16 mouse cellular contexts compared by ENCODE assay signal in the genomic region with DNA sequence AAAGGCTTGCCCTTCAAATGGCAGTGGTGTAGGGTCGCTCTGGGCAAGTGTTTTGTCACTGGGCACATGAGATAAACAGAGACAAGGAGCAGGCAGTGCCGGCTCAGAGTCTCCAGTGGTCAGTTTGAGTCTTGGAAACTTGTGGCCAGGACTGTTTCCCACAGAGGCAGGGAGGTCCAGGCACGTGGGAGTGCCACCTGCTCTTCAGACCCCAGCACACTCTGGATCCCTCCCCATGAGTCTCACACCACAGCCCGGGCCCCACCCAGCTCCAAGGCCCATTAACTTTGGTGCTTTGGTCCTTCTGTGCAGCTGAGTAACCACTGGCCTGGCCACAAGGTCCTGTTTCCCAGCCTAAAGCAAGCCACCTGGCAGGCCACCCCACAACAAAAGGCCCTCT. TPM values are rescaled to one million over a fixed set of nuclear protein-coding genes. Genes with fewer than 3 reads are reported as not detected.
DNase-seq lines count a peak whose midpoint lies in the region; ATAC-seq lines count a peak whose summit lies in the region.
"Had no signal": no experiment of that assay in that cellular context is flagged by ENCODE, and none has a peak within 500 bp of the region (broad histone marks: within the 10 kb centered on the region; RNA-seq: fewer than 3 reads in every experiment).

No protein-coding gene starts in this region.

- no peaks in the 10 kb centered on the region for H3K27me3 ChIP-seq in hindbrain, embryonic 10.5 days (ENCODE audit: insufficient read depth, poor library complexity, severe bottlenecking)
- no peaks in the 10 kb centered on the region for H3K27me3 ChIP-seq in hindbrain, embryonic 16.5 days (replicated peaks; ENCODE audit: control insufficient read depth, insufficient read depth, low read length)
- H3K27me3 ChIP-seq in kidney, embryonic 14.5 days (ENCODE audit: control insufficient read depth, insufficient read depth, low read length): no peaks in the 10 kb centered on the region
- no peaks in the 10 kb centered on the region for H3K27me3 ChIP-seq in limb, embryonic 13.5 days
- H3K27me3 ChIP-seq: embryonic facial prominence, embryonic 15.5 days; forebrain, embryonic 13.5 days; liver, embryonic 12.5 days; lung, embryonic 15.5 days had no signal

- no peak overlapping the region for H3K9ac ChIP-seq in hindbrain, embryonic 16.5 days (ENCODE audit: low read depth, low read length)
- H3K9ac ChIP-seq in kidney, embryonic 14.5 days (ENCODE audit: low read depth, low read length): no peak overlapping the region
- H3K9ac ChIP-seq in limb, embryonic 13.5 days: no peak overlapping the region
- H3K9ac ChIP-seq: embryonic facial prominence, embryonic 15.5 days; forebrain, embryonic 13.5 days; liver, embryonic 12.5 days; lung, embryonic 15.5 days had no signal

- no peak overlapping the region for H3K4me3 ChIP-seq in hindbrain, embryonic 10.5 days
- no peak overlapping the region for H3K4me3 ChIP-seq in hindbrain, embryonic 16.5 days (ENCODE audit: low read length)
- no peak overlapping the region for H3K4me3 ChIP-seq in kidney, embryonic 14.5 days (ENCODE audit: low read length)
- no peak overlapping the region for H3K4me3 ChIP-seq in limb, embryonic 13.5 days
- H3K4me3 ChIP-seq: embryonic facial prominence, embryonic 15.5 days; forebrain, embryonic 13.5 days; liver, embryonic 12.5 days; lung, embryonic 15.5 days had no signal

- no peaks in the 10 kb centered on the region for H3K9me3 ChIP-seq in hindbrain, embryonic 10.5 days
- H3K9me3 ChIP-seq in hindbrain, embryonic 16.5 days (ENCODE audit: control insufficient read depth, low read length): no peaks in the 10 kb centered on the region
- no peaks in the 10 kb centered on the region for H3K9me3 ChIP-seq in kidney, embryonic 14.5 days (ENCODE audit: control insufficient read depth, low read length)
- no peaks in the 10 kb centered on the region for H3K9me3 ChIP-seq in limb, embryonic 13.5 days
- H3K9me3 ChIP-seq: embryonic facial prominence, embryonic 15.5 days; forebrain, embryonic 13.5 days; liver, embryonic 12.5 days; lung, embryonic 15.5 days had no signal

- H3K36me3 ChIP-seq in hindbrain, embryonic 10.5 days: peaks cover 24% of the 10 kb centered on the region
- H3K36me3 ChIP-seq in hindbrain, embryonic 16.5 days (ENCODE audit: control insufficient read depth, insufficient read depth, low read length): 0 out of 2 replicates have a peak, but pooled peaks cover 3% of the 10 kb centered on the region
- H3K36me3 ChIP-seq in kidney, embryonic 14.5 days (ENCODE audit: control insufficient read depth, insufficient read depth, low read length): peaks cover 26% of the 10 kb centered on the region; the same call in 1 of the 2 replicates
- peaks cover 48% of the 10 kb centered on the region for H3K36me3 ChIP-seq in limb, embryonic 13.5 days
- H3K36me3 ChIP-seq: liver, embryonic 12.5 days had no signal

- H3K4me1 ChIP-seq in hindbrain, embryonic 10.5 days (replicated peaks): peaks cover 38% of the 10 kb centered on the region
- peaks cover 18% of the 10 kb centered on the region for H3K4me1 ChIP-seq in hindbrain, embryonic 16.5 days (ENCODE audit: control insufficient read depth, insufficient read depth, low read depth, low read length)
- H3K4me1 ChIP-seq in kidney, embryonic 14.5 days (ENCODE audit: control insufficient read depth, insufficient read depth, low read length): peaks cover 28% of the 10 kb centered on the region
- H3K4me1 ChIP-seq in limb, embryonic 13.5 days: peaks cover 60% of the 10 kb centered on the region

- WGBS in hindbrain, embryonic 10.5 days: 83% methylated on average over 4 of the region's 4 CpGs
- WGBS in hindbrain, embryonic 16.5 days: 66% methylated on average over 4 of the region's 4 CpGs
- 35% methylated on average over 4 of the region's 4 CpGs for WGBS in kidney, embryonic 14.5 days
- 57% methylated on average over 4 of the region's 4 CpGs for WGBS in limb, embryonic 13.5 days

- H3K27ac ChIP-seq in hindbrain, embryonic 10.5 days: 0 out of 2 replicates have a peak overlapping the region, but pooled peaks have one; percentile 13
- H3K27ac ChIP-seq in hindbrain, embryonic 16.5 days (ENCODE audit: low read depth, low read length): no peak overlapping the region
- H3K27ac ChIP-seq in kidney, embryonic 14.5 days (ENCODE audit: low read depth, low read length): peak overlapping the region; percentile 84
- 0 out of 2 replicates have a peak overlapping the region, but pooled peaks have one; percentile 12 for H3K27ac ChIP-seq in limb, embryonic 13.5 days
- H3K27ac ChIP-seq: embryonic facial prominence, embryonic 15.5 days; forebrain, embryonic 13.5 days; liver, embryonic 12.5 days; lung, embryonic 15.5 days had no signal

- DNase-seq in hindbrain, embryonic 10.5 days (ENCODE audit: low spot score): no peak
- peak; percentile 83 for DNase-seq in 3134 (ENCODE audit: extremely low read depth, insufficient read length, low spot score)
- DNase-seq in adrenal gland, adult 8-10 months: no peak
- no peak for DNase-seq in layer of hippocampus, adult 11-12 months (ENCODE audit: low spot score)
- DNase-seq in testis, postnatal 14 days (ENCODE audit: low spot score): no peak
- DNase-seq: adrenal gland, postnatal 10 days; cerebellum, adult 2 months; heart, adult 18-20 months had no signal

- no peak overlapping the region for H3K4me2 ChIP-seq in hindbrain, embryonic 16.5 days (ENCODE audit: low read length)
- H3K4me2 ChIP-seq in kidney, embryonic 14.5 days (replicated peaks; ENCODE audit: low read depth, low read length): no peak overlapping the region
- no peak overlapping the region for H3K4me2 ChIP-seq in limb, embryonic 13.5 days (replicated peaks)
- H3K4me2 ChIP-seq: embryonic facial prominence, embryonic 15.5 days; forebrain, embryonic 13.5 days; liver, embryonic 12.5 days; lung, embryonic 15.5 days had no signal

- no peak for ATAC-seq in hindbrain, embryonic 16.5 days
- ATAC-seq in kidney, embryonic 14.5 days (ENCODE audit: low FRiP score, low TSS enrichment): peak; percentile 86
- no peak for ATAC-seq in limb, embryonic 13.5 days (ENCODE audit: low FRiP score, low read depth)
- ATAC-seq: forebrain, embryonic 13.5 days; inflammation-experienced regulatory T-cells, adult 6 months; liver, embryonic 12.5 days had no signal

RNA-seq across cellular contexts. Expression of a gene that starts 20.3 kb away (rescaled TPM):
- 0.19 and 0.21 TPM in 2 replicates for polyA plus RNA-seq in hindbrain, embryonic 10.5 days (2016; fragmentation: Nextera tagmentation; extraction: Ambion mirVana)
- polyA plus RNA-seq in hindbrain, embryonic 16.5 days (2015; fragmentation: Nextera tagmentation; extraction: Ambion mirVana): 0.15 and 0.17 TPM in 2 replicates
- 0.41 and 0.42 TPM in 2 replicates for polyA plus RNA-seq in kidney, embryonic 14.5 days (2014; fragmentation: Nextera tagmentation; extraction: Ambion mirVana)
- 0.55 and 0.86 TPM in 2 replicates for polyA plus RNA-seq in limb, embryonic 13.5 days (2015; fragmentation: Nextera tagmentation; extraction: Ambion mirVana)
- 1 to 10 TPM in 2 of 4 experiments, under 1 TPM in 2; 0.41 to 2.9 (median 1.6) TPM for total RNA-seq in adrenal gland, adult 8-10 months (2022)

RNA-seq across cellular contexts. Expression of a gene that starts 31.9 kb away (rescaled TPM):
- 18.9 and 21.6 TPM in 2 replicates for polyA plus RNA-seq in hindbrain, embryonic 10.5 days (2016; fragmentation: Nextera tagmentation; extraction: Ambion mirVana)
- 15.2 and 18.9 TPM in 2 replicates for polyA plus RNA-seq in hindbrain, embryonic 16.5 days (2015; fragmentation: Nextera tagmentation; extraction: Ambion mirVana)
- polyA plus RNA-seq in kidney, embryonic 14.5 days (2014; fragmentation: Nextera tagmentation; extraction: Ambion mirVana): 12.2 and 18.1 TPM in 2 replicates
- polyA plus RNA-seq in limb, embryonic 13.5 days (2015; fragmentation: Nextera tagmentation; extraction: Ambion mirVana): 22.1 and 25.0 TPM in 2 replicates
- total RNA-seq in adrenal gland, adult 8-10 months (2022): 10 to 100 TPM; 21.0 to 36.9 (median 28.9) TPM

RNA-seq across cellular contexts. Expression of a gene that starts 33.6 kb away (rescaled TPM):
- 28.6 and 36.3 TPM in 2 replicates for polyA plus RNA-seq in hindbrain, embryonic 10.5 days (2016; fragmentation: Nextera tagmentation; extraction: Ambion mirVana)
- polyA plus RNA-seq in hindbrain, embryonic 16.5 days (2015; fragmentation: Nextera tagmentation; extraction: Ambion mirVana): 95.2 and 97.8 TPM in 2 replicates
- 58.7 and 102 TPM in 2 replicates for polyA plus RNA-seq in kidney, embryonic 14.5 days (2014; fragmentation: Nextera tagmentation; extraction: Ambion mirVana)
- 115 and 116 TPM in 2 replicates for polyA plus RNA-seq in limb, embryonic 13.5 days (2015; fragmentation: Nextera tagmentation; extraction: Ambion mirVana)
- total RNA-seq in adrenal gland, adult 8-10 months (2022): 100 to 1,000 TPM in 3 of 4 experiments, 10 to 100 TPM in 1; 95.5 to 261 (median 186) TPM
